Mouse (Mus musculus) MEL (cell line): ENCODE measurements at regions not wholly inside any gene's neighbourhood (a gene's known extent, or its start where the extent isn't known, plus 50 kb on each side); places are given as distances from the start of the nearest gene placed in this dataset.

ENCODE experiments used
- CHD1 ChIP-seq: IDR thresholded peaks from 2 replicates; pipeline ENCODE4 v1.6.1; 2012; ENCODE audit warnings: low read depth, mild to moderate bottlenecking, inconsistent platforms, low read length, improper control_type of control experiment
- CHD2 ChIP-seq: IDR thresholded peaks from 2 replicates; pipeline ENCODE4 v1.6.1; 2011; ENCODE audit warnings: low read length, improper control_type of control experiment
- NRF1 ChIP-seq: IDR thresholded peaks from 2 replicates; pipeline ENCODE4 v1.6.1; 2014; ENCODE audit warnings: low read depth, mild to moderate bottlenecking, inconsistent platforms, low read length, improper control_type of control experiment, moderate library complexity; ENCODE audit not compliant: poor library complexity, insufficient read depth, severe bottlenecking
- POLR2AphosphoS2 ChIP-seq: IDR thresholded peaks from 2 replicates; pipeline ENCODE4 v1.6.1; 2011; ENCODE audit warnings: low read length, improper control_type of control experiment
- TAL1 ChIP-seq: IDR thresholded peaks from 2 replicates; pipeline ENCODE4 v1.6.1; 2012; ENCODE audit warnings: mild to moderate bottlenecking, inconsistent platforms, low read length, moderate library complexity, mixed read lengths
- USF1 ChIP-seq: IDR thresholded peaks from 2 replicates; pipeline ENCODE4 v1.6.1; 2014; ENCODE audit warnings: low read depth, mild to moderate bottlenecking, inconsistent platforms, low read length, improper control_type of control experiment, moderate library complexity

GRCm38 (mm10) chr10:100716084-100716667 is 125.9 kb downstream of the 1700017N19Rik start:
- TF ChIP-seq NRF1 = no peak
- TF ChIP-seq POLR2AphosphoS2 = no peak
- TF ChIP-seq TAL1 = no peak
- TF ChIP-seq CHD2 = no peak
- no peak for TF ChIP-seq CHD1
- TF ChIP-seq USF1 = no peak
